Mouse (Mus musculus) heart, embryonic 13.5 days (tissue): Measurements from ENCODE around the gene Uox. TPM values are rescaled to one million over a fixed set of nuclear protein-coding genes. Genes with fewer than 3 reads are reported as not detected.
A peak's percentile ranks its signal among the peaks of the same experiment; 100 is the strongest.

ENCODE experiments used
- ATAC-seq: fragments of 200-750 bp; cut with Nextera tagmentation; 2 replicates; pipeline ENCODE4 v1.8.0; 2017; ENCODE audit warnings: moderate TSS enrichment; ENCODE audit not compliant: insufficient number of reproducible peaks, low FRiP score, low TSS enrichment; ENCODE audit errors: extremely low read depth
- H3K27ac ChIP-seq: fragments of 300-500 bp; sonication (generic); replicated peaks from 2 replicates; pipeline ENCODE4 v1.5.1; 2015; ENCODE audit warnings: moderate library complexity, mild to moderate bottlenecking, inconsistent platforms
- H3K27me3 ChIP-seq: fragments of 300-500 bp; sonication (generic); replicated peaks from 2 replicates; pipeline ENCODE4 v1.6.1; 2015; ENCODE audit warnings: mild to moderate bottlenecking, inconsistent platforms
- H3K36me3 ChIP-seq: fragments of 300-500 bp; sonication (generic); 2 replicates; pipeline ENCODE4 v1.6.1; 2015; ENCODE audit warnings: mild to moderate bottlenecking, inconsistent platforms
- H3K4me1 ChIP-seq: fragments of 300-500 bp; sonication (generic); 2 replicates; pipeline ENCODE4 v1.6.1; 2015; ENCODE audit warnings: inconsistent platforms
- H3K4me2 ChIP-seq: fragments of 300-500 bp; sonication (generic); 2 replicates; pipeline ENCODE4 v1.6.1; 2015; ENCODE audit warnings: inconsistent platforms, mild to moderate bottlenecking, moderate library complexity
- H3K4me3 ChIP-seq: fragments of 300-500 bp; sonication (generic); 2 replicates; pipeline ENCODE4 v1.5.1; 2015; ENCODE audit warnings: moderate library complexity, mild to moderate bottlenecking, inconsistent platforms
- H3K9ac ChIP-seq: fragments of 300-500 bp; sonication (generic); 2 replicates; pipeline ENCODE4 v1.6.1; 2015; ENCODE audit warnings: inconsistent platforms, mild to moderate bottlenecking, moderate library complexity
- H3K9me3 ChIP-seq: fragments of 300-500 bp; sonication (generic); 2 replicates; pipeline ENCODE4 v1.6.1; 2016; ENCODE audit warnings: inconsistent platforms
- WGBS: fragments of 180-500 bp; shearing (Covaris S2); methylation state at CpG from one replicate; pipeline ENCODE4 v1.1.7; 2015; ENCODE audit warnings: mixed read lengths; 5-methylcytosine and 5-hydroxymethylcytosine counted together
- polyA plus RNA-seq: library from polyadenylated mRNA; unstranded; fragments of >200 nt; fragmentation: Nextera tagmentation; extraction: Ambion mirVana; gene quantifications from 2 replicates; pipeline ENCODE4 v1.2.1, GENCODE M21; 2015

The Uox gene
- polyA plus RNA-seq, 1 experiment from 2014 or later: 0.05 TPM

GRCm38 (mm10) chr3:146658061-146658639 is 87.9 kb downstream of the Uox start:
- Histone ChIP-seq H3K27me3 (no peaks in the 10 kb centered on the region), H3K9me3 (no peaks in the 10 kb centered on the region), H3K27ac (no peak overlapping the region), H3K9ac (no peak overlapping the region), H3K4me1 (peaks cover 29% of the 10 kb centered on the region), H3K36me3 (no peaks in the 10 kb centered on the region), H3K4me2 (no peak overlapping the region), H3K4me3 (no peak overlapping the region)
- no peak for ATAC-seq
- WGBS: 79% methylated on average over 1 of the region's 1 CpGs

- H3K4me3 ChIP-seq: no peak overlapping the region
- H3K36me3 ChIP-seq: no peaks in the 10 kb centered on the region
- H3K9me3 ChIP-seq: no peaks in the 10 kb centered on the region
- H3K4me2 ChIP-seq: no peak overlapping the region
- H3K9ac ChIP-seq: no peak overlapping the region
- WGBS: 82% methylated on average over 5 of the region's 5 CpGs
- no peaks in the 10 kb centered on the region for H3K27me3 ChIP-seq
- ATAC-seq: no peak
- H3K4me1 ChIP-seq: peaks cover 19% of the 10 kb centered on the region
- no peak overlapping the region for H3K27ac ChIP-seq
Observed at GRCm38 (mm10) chr3:146659321-146659720, 89.1 kb downstream of the Uox start.

GRCm38 (mm10) chr3:146661001-146661400 is 90.8 kb downstream of the Uox start:
- 49% methylated on average over 6 of the region's 6 CpGs for WGBS
- Histone ChIP-seq H3K4me1 (peaks cover 9% of the 10 kb centered on the region), H3K4me3 (no peak overlapping the region), H3K36me3 (no peaks in the 10 kb centered on the region), H3K27me3 (no peaks in the 10 kb centered on the region), H3K9ac (no peak overlapping the region), H3K4me2 (no peak overlapping the region), H3K27ac (no peak overlapping the region), H3K9me3 (no peaks in the 10 kb centered on the region)
- no peak for ATAC-seq

- 73% methylated on average over 7 of the region's 7 CpGs for WGBS
Observed at GRCm38 (mm10) chr3:146661907-146662306, 91.7 kb downstream of the Uox start.

GRCm38 (mm10) chr3:146671121-146671520 is 100.9 kb downstream of the Uox start:
- Histone ChIP-seq H3K27me3 (no peaks in the 10 kb centered on the region), H3K27ac (no peak overlapping the region), H3K4me1 (no peaks in the 10 kb centered on the region), H3K9ac (no peak overlapping the region), H3K36me3 (no peaks in the 10 kb centered on the region), H3K9me3 (no peaks in the 10 kb centered on the region), H3K4me2 (no peak overlapping the region), H3K4me3 (no peak overlapping the region)
- 51% methylated on average over 2 of the region's 2 CpGs for WGBS
- ATAC-seq: no peak

More at GRCm38 (mm10) chr3:146661907-146662306, 91.7 kb downstream of the Uox start:
- Histone ChIP-seq H3K4me1 (peaks cover 9% of the 10 kb centered on the region), H3K4me2 (no peak overlapping the region), H3K4me3 (no peak overlapping the region), H3K9ac (no peak overlapping the region), H3K27me3 (no peaks in the 10 kb centered on the region), H3K27ac (no peak overlapping the region), H3K36me3 (no peaks in the 10 kb centered on the region), H3K9me3 (no peaks in the 10 kb centered on the region)
- no peak for ATAC-seq

- H3K9me3 ChIP-seq: no peaks in the 10 kb centered on the region
- no peak overlapping the region for H3K27ac ChIP-seq
- no peaks in the 10 kb centered on the region for H3K36me3 ChIP-seq
- no peak overlapping the region for H3K9ac ChIP-seq
- no peak overlapping the region for H3K4me3 ChIP-seq
- H3K27me3 ChIP-seq: no peaks in the 10 kb centered on the region
- no peak overlapping the region for H3K4me2 ChIP-seq
- H3K4me1 ChIP-seq: no peaks in the 10 kb centered on the region
- WGBS: 82% methylated on average over 1 of the region's 1 CpGs
- ATAC-seq: no peak
Observed at GRCm38 (mm10) chr3:146675101-146675500, 104.9 kb downstream of the Uox start.

- Histone ChIP-seq H3K9me3 (no peaks in the 10 kb centered on the region), H3K4me2 (no peak overlapping the region), H3K36me3 (no peaks in the 10 kb centered on the region), H3K27me3 (no peaks in the 10 kb centered on the region), H3K4me1 (no peaks in the 10 kb centered on the region), H3K4me3 (no peak overlapping the region), H3K27ac (no peak overlapping the region), H3K9ac (no peak overlapping the region)
- 84% methylated on average over 4 of the region's 4 CpGs for WGBS
- no peak for ATAC-seq
Observed at GRCm38 (mm10) chr3:146676193-146676592, 106.0 kb downstream of the Uox start.

- ATAC-seq: no peak
- Histone ChIP-seq H3K27me3 (no peaks in the 10 kb centered on the region), H3K9ac (no peak overlapping the region), H3K27ac (no peak overlapping the region), H3K4me1 (peaks cover 32% of the 10 kb centered on the region), H3K4me3 (no peak overlapping the region), H3K9me3 (no peaks in the 10 kb centered on the region), H3K4me2 (no peak overlapping the region), H3K36me3 (no peaks in the 10 kb centered on the region)
- 88% methylated on average over 16 of the region's 16 CpGs for WGBS
Observed at GRCm38 (mm10) chr3:146679646-146680045, 109.4 kb downstream of the Uox start.

GRCm38 (mm10) chr3:146680625-146681024 is 110.4 kb downstream of the Uox start:
- 87% methylated on average over 13 of the region's 13 CpGs for WGBS
- no peak for ATAC-seq
- no peaks in the 10 kb centered on the region for H3K9me3 ChIP-seq

GRCm38 (mm10) chr3:146681696-146682095 is 111.5 kb downstream of the Uox start:
- 59% methylated on average over 8 of the region's 8 CpGs for WGBS
- H3K9me3 ChIP-seq: no peaks in the 10 kb centered on the region
- H3K27me3 ChIP-seq: no peaks in the 10 kb centered on the region
- peak overlapping the region; percentile 68; the same call in 1 of the 2 replicates for H3K27ac ChIP-seq
- peak overlapping the region; percentile 66 for H3K9ac ChIP-seq
- H3K4me2 ChIP-seq: peak overlapping the region; percentile 61
- no peaks in the 10 kb centered on the region for H3K36me3 ChIP-seq
- peaks cover 44% of the 10 kb centered on the region for H3K4me1 ChIP-seq
- peak overlapping the region; percentile 34; the same call in 1 of the 2 replicates for H3K4me3 ChIP-seq
- no peak for ATAC-seq

More at GRCm38 (mm10) chr3:146680625-146681024, 110.4 kb downstream of the Uox start:
- Histone ChIP-seq H3K27me3 (no peaks in the 10 kb centered on the region), H3K4me2 (no peak overlapping the region), H3K4me1 (peaks cover 35% of the 10 kb centered on the region), H3K36me3 (no peaks in the 10 kb centered on the region), H3K9ac (no peak overlapping the region), H3K4me3 (no peak overlapping the region), H3K27ac (no peak overlapping the region)
